Mouse (Mus musculus) heart, postnatal 4 days (tissue): Measurements from ENCODE around the gene Fuk. TPM values are rescaled to one million over a fixed set of nuclear protein-coding genes. Genes with fewer than 3 reads are reported as not detected.
A peak's percentile ranks its signal among the peaks of the same experiment; 100 is the strongest.
"Not testable (repeated sequence)": the region's sequence is repeated elsewhere in the genome, so short reads cannot be mapped to it uniquely, and the experiment has no call there.

ENCODE experiments used
- DNase-seq: peaks from one replicate; pipeline ENCODE4 v3.0.0; 2021
- total RNA-seq, 2 experiments: library from RNA; stranded (reverse); gene quantifications; 2 replicates each; pipeline ENCODE4 v1.2.3; 2021

The Fuk gene
- total RNA-seq, 2 experiments from 2014 or later, result 6.6 to 6.9 TPM

DNA sequence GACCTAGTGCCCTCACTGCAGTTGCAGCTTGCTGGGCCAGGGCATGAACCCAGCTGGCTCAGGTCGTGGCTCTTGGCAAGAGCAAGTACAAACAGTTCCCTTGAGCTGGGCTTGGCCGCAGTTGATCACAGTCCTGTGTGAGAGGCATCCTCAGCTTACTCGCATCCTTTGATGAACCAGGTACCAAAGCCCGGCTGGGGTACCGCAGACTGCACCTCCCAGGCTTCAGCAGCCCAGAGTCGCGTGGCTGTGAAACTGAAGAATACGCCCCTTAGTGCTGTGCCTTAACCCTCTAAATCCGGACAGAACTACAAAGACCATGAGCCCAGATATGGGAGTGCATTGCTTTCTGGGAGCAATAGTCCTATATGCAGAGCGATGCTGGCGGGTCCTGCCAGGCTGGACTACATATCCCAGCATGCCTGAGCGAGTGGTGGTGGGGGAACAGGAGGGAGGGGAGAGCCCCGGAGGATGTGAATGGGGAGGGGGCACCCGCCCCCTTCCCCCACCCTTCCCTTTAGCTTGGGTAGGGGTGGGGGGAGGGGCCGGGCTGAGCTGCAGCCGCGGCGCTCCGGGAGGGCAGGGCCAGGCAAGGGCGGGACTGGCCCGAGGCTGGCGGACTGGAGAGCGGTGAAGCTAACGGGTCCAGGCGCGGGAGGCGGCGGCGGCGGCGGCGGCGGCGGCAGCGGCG, 17.2 kb upstream of the Fuk start, which contains the start of gene St3gal2:
Gene St3gal2, plus strand, starts transcription at position 582 of the 691 bp plus-strand sequence.
- peak; percentile 88 for DNase-seq

GRCm38 (mm10) chr8:110918460-110918859, 16.2 kb upstream of the Fuk start:
- DNase-seq, result no peak

- DNase-seq, result no peak
Measured at GRCm38 (mm10) chr8:110918027-110918426, 15.7 kb upstream of the Fuk start.

- no peak for DNase-seq
Measured at GRCm38 (mm10) chr8:110917415-110917814, 15.1 kb upstream of the Fuk start.

- DNase-seq, result no peak
Measured at GRCm38 (mm10) chr8:110911576-110912570, 9.6 kb upstream of the Fuk start.

- DNase-seq, result not testable (repeated sequence)
Measured at GRCm38 (mm10) chr8:110909850-110910249, 7.6 kb upstream of the Fuk start.

- DNase-seq, result no peak
Measured at GRCm38 (mm10) chr8:110906682-110907081, 4.4 kb upstream of the Fuk start.

- DNase-seq, result no peak
Measured at GRCm38 (mm10) chr8:110905404-110905803, 3.1 kb upstream of the Fuk start.

DNA sequence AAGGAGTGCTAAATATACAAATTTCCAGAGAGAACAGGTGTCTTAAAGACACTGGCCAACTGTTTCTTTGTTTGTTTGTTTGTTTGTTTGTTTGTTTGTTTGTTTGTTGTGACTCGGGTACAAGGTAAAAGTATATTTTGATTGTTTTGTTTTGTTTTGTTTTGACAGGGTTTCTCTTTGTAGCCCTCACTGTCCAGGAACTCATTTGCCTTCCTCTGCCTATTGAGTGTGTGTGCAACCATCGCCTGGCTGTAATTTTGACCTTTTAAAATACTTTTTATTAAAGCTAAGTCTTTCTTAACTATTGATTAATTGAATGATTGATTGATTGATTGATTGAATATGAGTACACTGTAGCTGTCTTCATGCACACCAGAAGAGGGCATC, 284 bp upstream of the Fuk start:
- no peak for DNase-seq

DNA sequence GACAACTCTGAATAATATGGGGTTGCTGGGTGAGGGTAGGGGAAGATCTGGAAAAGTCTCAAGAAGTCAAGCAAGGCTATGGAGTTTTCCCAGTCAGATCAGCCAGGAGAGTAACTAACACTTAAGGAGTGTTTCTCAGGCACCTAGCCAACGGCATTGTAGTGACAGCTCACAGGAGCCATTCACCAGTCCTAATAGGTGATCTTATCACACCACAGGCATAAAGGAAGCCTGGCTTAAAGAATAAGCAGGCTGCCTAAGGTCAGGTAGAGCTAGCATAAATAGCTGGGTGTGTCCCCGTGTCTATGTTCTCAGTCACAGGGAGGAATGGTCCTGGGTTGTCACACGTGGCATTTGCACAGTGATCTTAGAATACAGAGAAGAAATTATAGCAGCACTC, 1.2 kb downstream of the Fuk start:
- no peak for DNase-seq

DNA sequence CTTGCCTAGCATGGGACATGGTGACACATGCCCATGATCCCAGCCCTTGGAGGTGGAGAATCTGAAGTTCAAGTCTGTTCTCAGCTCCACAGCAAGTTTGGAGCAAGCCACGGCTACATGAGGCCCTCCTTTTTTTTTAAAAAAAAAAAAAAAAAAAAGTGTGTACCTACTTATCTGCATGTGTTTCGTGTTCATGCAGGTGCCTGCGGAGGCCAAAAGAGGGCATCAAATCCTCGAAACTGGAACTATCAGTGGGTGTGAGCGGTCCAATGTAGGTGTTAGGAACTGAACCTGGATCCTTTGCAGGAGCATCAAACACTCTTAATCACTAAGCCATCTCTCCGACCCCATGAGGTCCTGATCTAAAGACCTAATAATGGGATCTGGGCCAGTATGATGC, 4.8 kb downstream of the Fuk start:
- no peak for DNase-seq

DNA sequence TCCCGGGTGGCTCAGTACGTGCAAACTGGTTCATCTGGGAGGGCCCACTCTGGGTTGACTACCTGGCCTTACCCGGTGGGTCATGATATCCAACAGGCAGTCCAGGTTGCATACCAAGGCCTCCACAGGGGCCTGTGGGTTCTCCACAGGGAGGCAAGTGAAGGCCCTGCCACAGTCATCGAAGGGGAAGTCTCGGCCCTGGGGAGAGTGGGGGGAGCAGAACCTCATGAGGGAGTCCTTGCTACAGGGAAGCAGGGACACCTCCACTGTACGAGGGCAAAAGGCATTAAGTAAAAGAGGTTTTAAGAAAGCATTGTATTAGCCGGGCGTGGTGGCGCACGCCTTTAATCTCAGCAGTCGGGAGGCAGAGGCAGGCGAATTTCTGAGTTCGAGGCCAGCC, 6.5 kb downstream of the Fuk start:
- no peak for DNase-seq

DNA sequence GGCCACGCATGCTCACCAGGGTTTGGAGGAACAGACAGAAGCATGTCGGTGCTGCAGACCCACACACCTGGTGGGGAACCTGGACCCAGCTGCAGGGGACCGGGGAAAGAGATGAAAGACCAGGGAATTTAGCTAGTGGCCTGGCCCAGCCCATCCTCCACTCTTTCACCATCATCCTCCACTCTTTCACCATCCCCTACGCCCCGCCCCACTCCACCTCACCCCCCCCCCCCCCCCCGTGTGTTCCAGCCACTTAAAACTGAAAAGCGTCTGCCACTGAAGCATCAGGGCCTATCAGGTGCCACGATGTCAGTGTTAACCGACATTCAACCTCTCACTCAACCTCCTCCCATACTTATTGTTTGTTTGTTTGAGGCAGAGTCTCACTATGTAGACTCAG, 7.0 kb downstream of the Fuk start:
- no peak for DNase-seq

DNA sequence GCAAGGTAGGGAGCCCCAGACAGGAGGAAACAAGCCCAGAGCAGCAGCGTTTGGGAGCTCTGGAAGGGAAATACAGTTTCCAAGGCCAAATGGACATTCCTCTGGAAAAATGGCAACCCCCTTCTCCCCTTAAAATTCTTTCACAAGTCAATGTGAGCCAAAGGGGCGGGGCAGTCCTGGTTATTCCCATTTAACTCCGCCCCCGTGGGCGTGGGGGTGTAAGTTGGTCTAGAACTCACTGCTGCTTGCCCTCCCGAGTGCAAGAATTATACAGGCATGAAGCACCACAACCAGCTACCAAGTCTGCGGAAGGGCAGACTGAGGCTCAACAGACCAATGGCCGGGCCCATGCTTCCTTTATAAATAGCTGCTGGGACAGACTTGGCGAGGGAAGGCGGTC, 7.4 kb downstream of the Fuk start:
- no peak for DNase-seq

GRCm38 (mm10) chr8:110892913-110893312, 9.4 kb downstream of the Fuk start:
- no peak for DNase-seq

GRCm38 (mm10) chr8:110892040-110892439, 10.2 kb downstream of the Fuk start:
- no peak for DNase-seq

DNA sequence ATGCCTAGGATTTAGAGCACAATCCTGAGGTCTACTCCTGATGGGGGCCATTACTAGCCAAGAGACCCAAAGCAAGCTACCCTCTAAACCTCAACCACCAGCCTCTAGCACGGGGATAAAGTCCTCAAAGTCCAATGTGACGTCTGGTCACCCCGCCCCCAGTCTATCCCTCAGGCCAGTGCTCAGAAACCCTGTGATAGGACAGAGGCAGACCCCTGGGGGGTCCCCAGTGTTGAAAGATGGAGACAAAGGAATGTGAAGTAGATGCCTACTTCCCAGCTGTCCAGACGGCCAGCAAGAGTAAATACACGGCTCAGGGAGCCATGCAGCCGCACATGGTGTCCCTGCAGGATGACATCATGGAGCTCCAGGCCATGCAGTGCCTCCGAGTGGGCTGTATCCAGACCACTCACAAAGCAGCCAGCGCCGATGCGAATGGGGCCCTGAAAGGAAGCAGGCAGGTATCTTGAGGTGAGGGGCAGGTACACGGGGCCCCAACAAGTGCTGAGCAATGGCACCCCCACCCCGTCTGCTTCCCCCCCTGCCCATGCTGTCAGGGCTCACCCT, 12.3 kb downstream of the Fuk start:
- no peak for DNase-seq

- no peak for DNase-seq
Measured at GRCm38 (mm10) chr8:110888860-110889259, 13.4 kb downstream of the Fuk start.

GRCm38 (mm10) chr8:110888441-110888840, 13.8 kb downstream of the Fuk start:
- DNase-seq, result no peak

DNA sequence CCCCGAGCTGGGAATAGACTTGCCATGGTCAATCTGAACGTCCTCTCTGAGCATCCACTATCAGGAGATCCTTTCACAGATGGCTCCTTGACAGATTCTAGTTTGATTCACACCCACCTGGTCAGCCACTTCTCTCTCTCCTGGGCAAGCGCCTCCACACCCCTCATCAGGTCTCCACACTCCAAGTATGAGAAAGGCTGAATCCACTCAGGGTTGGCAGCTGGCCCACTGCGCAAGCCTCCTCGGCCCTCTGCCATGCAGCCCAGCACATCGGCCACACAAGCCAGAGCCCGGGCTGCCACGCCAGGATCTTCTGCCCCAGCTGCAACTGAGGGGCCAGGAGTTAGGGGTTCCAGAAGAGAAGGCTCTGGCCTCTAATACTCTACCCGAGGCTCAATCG, 14.7 kb downstream of the Fuk start:
- no peak for DNase-seq

GRCm38 (mm10) chr8:110886634-110887033, 15.7 kb downstream of the Fuk start:
- no peak for DNase-seq

DNA sequence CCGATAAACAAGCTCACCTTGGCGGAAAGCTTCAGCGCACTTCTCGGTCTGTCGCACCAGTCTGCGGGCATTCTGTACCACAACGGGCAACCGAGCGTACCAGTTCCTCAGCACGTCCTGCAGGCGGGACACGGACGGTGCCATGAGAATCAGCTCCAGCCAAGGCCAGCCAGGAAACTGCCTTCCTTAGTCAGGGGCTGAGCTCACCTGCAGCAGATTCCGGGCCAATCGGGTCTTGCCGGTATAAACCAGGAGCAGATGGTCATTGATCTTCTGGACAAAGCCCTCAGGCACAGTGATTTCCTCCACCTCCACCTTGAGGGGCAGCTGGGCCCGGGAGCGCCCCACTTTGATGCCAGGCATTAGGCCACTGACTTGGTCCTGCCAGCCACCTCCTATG, 18.5 kb downstream of the Fuk start:
- no peak for DNase-seq

DNA sequence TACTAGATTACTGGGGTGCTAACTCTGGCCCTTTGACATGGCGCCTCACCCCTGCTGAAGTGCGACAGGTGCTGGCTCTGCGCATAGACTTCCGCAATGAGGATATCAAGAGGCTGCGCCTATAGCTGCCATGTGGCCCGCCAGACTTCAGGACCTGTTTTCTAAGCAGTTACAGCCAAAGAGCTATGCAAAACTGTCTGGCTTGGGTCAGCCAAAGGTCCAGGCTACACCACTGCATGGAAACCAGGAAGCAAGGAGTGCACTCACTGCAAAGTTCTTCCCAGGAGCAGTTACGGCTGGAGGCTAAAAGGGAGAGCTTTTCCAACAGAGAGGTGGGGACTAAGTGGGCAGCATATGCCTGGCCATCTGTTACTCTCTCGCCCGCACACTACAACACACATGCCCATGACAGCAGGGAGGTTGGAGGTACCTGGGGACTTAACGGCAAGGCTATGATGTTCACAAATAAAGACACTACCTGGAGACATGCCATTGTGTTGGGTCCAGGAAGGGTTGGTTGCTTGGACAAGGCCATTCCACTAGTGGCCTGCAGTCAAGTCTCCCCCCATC, 20.5 kb downstream of the Fuk start:
- DNase-seq, result no peak
